Mouse (Mus musculus): Measurements from ENCODE around the gene Cpeb4.

Gene Cpeb4

DNA sequence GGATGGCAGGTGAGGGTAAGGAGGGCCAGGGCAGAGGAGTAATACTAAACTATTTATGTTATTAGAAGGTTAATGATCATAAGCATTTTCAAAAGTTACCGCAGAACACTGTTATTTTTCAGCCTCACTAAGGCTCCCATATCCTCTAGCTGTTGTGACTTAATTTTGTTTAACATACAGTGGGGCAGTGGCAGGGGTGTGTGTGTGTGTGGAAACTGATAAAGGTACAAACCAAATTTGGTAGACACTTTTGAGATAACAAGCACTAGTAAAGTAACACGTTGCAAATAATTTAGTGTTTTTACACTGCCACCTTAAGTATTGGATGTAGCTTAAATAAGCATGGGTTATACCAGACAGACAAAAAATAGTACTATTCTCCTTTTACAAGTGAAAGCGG, 24.9 kb downstream of the Cpeb4 start:
- DNase-seq (ENCODE audit: low spot score) = no peak

DNA sequence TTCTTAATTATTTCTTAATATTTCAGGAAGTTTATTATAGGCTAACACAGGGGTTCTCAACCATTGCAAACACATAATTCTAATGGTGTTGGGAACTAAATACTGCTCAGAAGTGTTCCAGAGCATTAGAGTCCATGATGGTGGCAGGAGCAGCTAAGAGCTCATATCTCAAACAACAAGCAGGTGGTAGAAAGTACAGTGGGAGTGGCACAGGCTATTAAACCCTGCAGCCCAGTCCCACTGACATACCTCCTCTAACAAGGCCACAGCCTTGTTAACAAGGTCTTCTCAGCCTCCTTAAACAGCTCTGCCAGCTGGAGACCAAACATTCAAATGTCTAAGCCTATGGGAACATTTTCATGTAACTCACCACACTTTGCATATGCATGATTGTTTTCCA, 27.2 kb downstream of the Cpeb4 start:
- DNase-seq (ENCODE audit: low spot score) = no peak

DNA sequence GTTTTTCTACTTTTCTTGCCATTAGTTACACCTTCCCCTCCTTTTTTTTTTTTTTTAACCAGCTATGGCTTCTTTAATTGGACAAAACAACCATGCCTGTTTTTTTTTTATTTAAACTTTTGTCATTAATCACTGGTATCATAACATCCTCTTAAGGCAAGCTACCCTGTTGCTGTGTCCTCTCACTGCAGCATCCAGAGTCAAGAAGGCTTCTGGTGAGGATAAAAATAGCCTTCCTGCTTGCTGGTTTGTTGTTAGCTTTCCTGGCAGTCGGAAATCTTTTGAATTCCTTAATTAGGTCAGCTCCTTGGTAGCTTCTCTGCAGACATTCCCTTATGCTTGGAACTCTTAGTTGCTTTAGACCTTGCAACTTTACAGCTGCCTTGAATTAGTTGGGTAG, 28.7 kb downstream of the Cpeb4 start:
- DNase-seq (ENCODE audit: low spot score) = no peak

- no peak for DNase-seq (ENCODE audit: low spot score)
These were observed 30.4 kb downstream of the Cpeb4 start for GRCm38 (mm10) chr11:31902251-31903001.

- DNase-seq (ENCODE audit: low spot score) = no peak
These were observed 34.5 kb downstream of the Cpeb4 start for GRCm38 (mm10) chr11:31906499-31906898.

- no peak for DNase-seq (ENCODE audit: low spot score)
These were observed 35.6 kb downstream of the Cpeb4 start for GRCm38 (mm10) chr11:31907650-31908049.

DNA sequence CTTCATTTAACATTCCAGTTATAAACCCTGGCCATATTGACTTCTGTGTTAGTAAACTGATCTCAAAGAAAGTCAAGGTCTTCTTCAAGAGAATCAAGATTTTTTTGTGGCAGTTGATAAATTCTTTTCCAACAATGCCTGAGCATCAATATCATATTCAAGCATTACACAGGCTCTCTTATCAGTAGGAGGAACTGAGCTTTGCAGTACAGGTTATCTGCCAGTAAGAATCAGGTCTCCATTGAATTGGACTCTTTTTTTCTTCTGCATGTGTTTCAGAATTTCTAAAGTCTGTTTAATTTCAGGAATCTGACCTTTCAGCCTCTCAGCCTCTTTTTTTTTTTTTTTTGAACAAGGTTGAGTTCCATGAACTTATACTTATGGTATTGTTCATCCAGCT, 40.9 kb downstream of the Cpeb4 start:
- DNase-seq (ENCODE audit: low spot score) = no peak

GRCm38 (mm10) chr11:31917769-31918168, 45.8 kb downstream of the Cpeb4 start:
- no peak for DNase-seq (ENCODE audit: low spot score)

DNA sequence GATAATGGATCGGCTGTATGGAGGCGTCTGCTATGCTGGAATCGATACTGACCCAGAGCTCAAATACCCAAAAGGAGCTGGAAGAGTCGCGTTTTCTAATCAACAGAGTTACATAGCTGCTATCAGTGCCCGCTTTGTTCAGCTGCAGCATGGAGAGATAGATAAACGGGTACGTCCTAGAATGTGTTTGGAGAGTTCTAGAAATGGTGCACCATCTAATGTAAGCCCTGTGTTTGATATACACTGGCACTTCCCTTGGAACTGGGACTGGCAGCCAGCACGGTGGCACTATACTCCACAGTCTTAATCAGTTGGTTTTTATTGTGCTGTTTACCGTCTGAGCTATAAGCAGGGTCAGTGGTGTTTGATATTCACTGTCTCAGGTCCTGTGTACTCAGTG, 58.0 kb downstream of the Cpeb4 start:
- DNase-seq (ENCODE audit: low spot score) = no peak

GRCm38 (mm10) chr11:31935652-31936051, 63.6 kb downstream of the Cpeb4 start:
- no peak for DNase-seq (ENCODE audit: low spot score)

GRCm38 (mm10) chr11:31936910-31937525, 65.0 kb downstream of the Cpeb4 start:
- no peak for DNase-seq (ENCODE audit: low spot score)

DNA sequence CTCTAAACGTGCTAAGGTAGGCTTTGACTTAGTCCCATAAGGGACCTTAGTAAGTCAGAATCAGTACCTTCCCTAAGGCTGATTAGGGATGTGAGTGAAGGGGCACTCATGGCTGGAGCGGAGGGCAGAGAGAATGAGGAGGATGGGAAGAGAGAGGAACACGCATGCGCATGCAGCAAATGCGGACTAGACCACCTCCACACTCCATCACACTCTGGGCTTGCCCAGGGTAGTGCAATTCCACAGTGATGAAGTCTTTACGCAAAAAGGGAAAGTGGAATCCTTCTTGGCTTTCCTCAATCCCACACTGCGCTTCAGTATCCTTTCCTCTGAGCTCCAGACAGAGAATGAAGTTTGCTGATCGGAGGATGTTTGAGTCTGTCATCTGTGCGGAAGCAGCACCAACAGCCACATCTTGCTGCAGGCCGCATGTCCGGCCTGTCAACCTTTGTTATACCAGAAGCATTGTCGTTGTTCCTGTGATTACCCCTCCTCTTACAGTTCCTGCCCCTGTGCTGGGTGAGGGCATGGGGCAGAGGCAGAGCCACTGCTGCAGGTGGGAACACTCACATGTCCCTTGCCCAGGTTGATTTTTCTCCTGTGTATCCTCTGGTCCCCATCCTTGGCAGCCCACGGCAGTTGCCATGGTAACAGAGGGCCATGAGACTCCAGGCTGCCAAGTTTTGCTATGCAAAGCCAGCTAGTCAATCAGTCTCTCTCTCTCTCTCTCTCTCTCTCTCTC, 69.1 kb downstream of the Cpeb4 start:
- DNase-seq (ENCODE audit: low spot score) = peak; percentile 69

- no peak for DNase-seq (ENCODE audit: low spot score)
These were observed 69.9 kb downstream of the Cpeb4 start for GRCm38 (mm10) chr11:31941640-31942638.

GRCm38 (mm10) chr11:31945471-31945870, 73.5 kb downstream of the Cpeb4 start:
- no peak for DNase-seq (ENCODE audit: low spot score)

DNA sequence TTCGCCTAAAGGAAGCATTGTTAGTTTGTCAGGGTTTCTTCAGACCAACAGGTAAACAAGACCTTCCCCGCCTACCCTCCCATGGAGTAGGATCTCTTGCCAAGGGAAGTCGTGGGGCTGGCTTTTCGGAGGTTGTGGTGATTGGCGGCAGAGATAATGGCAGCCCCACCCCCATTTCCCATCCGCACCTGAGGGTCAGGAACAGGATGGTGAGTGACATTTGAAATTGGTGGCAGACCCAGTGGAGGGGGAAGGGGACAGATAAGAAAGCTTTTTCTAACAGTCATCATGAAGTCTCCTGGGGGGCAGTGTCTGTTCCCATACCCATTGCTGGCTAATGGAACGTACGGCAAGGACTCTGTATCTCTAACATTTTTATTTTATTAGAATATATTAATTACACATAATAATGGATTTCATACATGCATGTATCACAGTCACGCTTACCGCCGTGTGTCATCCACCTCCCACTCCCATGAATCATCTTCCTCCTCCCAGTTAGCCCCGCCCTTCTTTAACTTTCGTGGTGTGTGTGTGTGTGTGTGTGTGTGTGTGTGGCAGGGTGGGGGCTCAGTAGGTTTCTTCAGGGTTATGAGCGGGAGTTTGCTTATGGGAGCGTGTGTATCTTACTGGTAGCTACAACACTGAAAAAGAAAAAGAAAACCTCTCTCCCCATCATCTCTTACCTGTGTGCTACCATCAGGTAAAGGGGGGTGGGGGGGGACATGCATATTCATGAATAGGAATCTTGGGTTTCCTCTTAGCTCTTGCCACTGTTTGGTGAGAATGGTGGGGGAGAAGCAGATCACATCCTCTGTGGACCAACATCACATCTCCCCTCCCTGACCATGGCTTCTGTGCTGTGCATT, 76.7 kb downstream of the Cpeb4 start:
- DNase-seq (ENCODE audit: low spot score) = no peak

DNA sequence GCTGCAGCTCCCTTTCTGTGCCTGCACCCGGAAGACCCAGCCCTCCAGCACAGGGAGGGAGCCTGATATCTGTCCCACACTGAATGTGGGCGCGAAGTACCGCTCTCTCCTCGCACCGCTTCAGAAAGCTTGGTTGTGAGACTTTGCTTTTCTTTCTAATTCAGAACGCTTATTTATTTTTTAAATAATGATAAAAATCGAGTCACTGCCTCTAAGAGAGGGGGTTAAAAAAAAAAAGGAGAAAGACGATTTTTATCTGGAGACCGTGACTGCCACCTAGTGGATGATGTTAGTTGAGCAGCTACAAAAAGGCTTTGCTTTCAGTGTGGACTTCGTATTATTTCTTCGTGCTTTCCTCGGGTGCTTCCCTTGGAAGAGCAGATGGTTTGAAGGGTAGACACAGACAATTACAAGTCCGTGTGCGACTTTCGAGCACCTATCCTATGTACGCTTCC, 77.3 kb downstream of the Cpeb4 start:
- peak; percentile 79 for DNase-seq (ENCODE audit: low spot score)

GRCm38 (mm10) chr11:31960071-31960470, 88.1 kb downstream of the Cpeb4 start:
- DNase-seq (ENCODE audit: low spot score) = no peak

DNA sequence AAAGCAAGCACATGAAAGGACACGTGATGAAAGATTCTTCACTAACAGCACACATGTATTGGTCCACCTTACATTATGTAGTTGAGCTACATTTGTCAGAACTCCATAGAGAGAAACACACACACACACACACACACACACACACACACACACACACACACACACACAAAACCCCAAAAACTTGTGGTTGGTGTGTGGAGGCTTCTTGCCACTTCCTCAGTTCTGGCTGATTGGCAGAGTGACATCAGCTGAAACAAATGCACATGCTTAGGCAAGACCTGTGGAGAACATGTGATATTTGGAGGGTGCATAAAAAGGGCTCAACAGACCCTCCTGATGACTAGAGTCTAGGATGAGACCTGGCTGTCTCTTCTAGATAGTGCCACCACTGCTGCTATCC, 92.0 kb downstream of the Cpeb4 start:
- no peak for DNase-seq (ENCODE audit: low spot score)

DNA sequence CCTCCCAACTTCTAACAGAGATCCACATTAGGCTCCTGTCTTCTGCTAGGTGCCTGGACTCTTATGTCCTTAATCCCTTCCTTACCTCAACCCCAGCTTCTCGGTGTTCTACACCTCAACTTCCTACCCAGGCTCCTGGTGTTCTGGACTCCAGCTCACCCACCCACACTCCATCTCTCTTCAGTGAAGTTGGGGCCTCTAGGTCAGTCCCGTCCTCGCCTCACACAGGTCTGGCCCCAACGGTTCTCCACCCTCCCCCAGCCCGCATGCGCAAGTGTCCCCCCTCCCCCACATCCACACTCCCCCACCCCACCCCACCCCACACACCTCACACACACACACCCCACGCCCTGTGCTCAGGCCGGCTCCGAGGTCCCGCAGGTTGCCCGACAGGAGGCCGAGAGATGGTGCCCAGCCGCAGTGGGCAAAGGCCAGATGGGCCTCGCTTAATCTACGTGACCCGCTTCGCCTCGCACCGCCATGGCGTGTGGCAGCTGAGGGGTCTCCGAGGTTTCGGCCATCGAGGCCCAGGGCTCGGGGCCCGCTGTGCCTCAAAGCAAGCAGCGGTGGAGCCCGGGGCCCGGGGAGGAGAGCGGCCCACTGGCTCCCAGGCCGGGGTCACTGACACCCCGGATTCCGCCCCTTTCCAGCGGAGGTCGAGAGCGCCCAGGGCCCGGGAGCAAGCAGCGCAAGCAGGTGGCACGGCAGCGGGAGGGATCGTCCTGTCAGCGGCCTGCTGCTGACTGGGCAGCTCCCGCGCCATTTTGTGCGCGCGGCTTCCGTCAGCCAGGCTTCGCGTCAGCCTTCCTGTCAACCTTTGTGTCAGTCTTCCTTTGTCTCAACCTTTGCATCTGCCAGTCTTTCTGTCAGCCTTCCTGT, 93.5 kb downstream of the Cpeb4 start, which contains the start of gene 4930524B15Rik:
Gene 4930524B15Rik (plus strand): TSS at position 337 of the 879 bp plus-strand sequence.
- DNase-seq (ENCODE audit: low spot score) = no peak

GRCm38 (mm10) chr11:31974132-31974531, 102.1 kb downstream of the Cpeb4 start:
- DNase-seq (ENCODE audit: low spot score) = no peak

Measured in layer of hippocampus, adult 11-12 months (tissue).